Mouse (Mus musculus): ENCODE results near the gene Pipox.

The Pipox gene

GRCm38 (mm10) chr11:77843906-77844200 lies 50.0 kb downstream of the Pipox start:
- no peak for DNase-seq

- DNase-seq: no peak
Observed at GRCm38 (mm10) chr11:77843068-77843905, 50.6 kb downstream of the Pipox start.

GRCm38 (mm10) chr11:77840523-77841245 lies 53.2 kb downstream of the Pipox start:
- DNase-seq: no peak

GRCm38 (mm10) chr11:77837856-77838255 lies 56.0 kb downstream of the Pipox start:
- DNase-seq: no peak

GRCm38 (mm10) chr11:77836751-77837150 lies 57.1 kb downstream of the Pipox start:
- peak; percentile 69 for DNase-seq

- DNase-seq: no peak
Observed at GRCm38 (mm10) chr11:77836290-77836689, 57.6 kb downstream of the Pipox start.

GRCm38 (mm10) chr11:77835109-77835508 lies 58.8 kb downstream of the Pipox start:
- no peak for DNase-seq

- DNase-seq: no peak
Observed at GRCm38 (mm10) chr11:77832541-77832940, 61.4 kb downstream of the Pipox start.

GRCm38 (mm10) chr11:77830875-77831274 lies 63.0 kb downstream of the Pipox start:
- peak; percentile 43 for DNase-seq
